Mouse (Mus musculus) spleen, adult 12 weeks (tissue): ENCODE data around the gene AY358078.
"Not testable (repeated sequence)": the region's sequence is repeated elsewhere in the genome, so short reads cannot be mapped to it uniquely, and the experiment has no call there.

Experiments
- DNase-seq: peaks from one replicate; pipeline ENCODE4 v3.0.0; 2022; ENCODE audit warnings: low spot score

The AY358078 gene

DNA sequence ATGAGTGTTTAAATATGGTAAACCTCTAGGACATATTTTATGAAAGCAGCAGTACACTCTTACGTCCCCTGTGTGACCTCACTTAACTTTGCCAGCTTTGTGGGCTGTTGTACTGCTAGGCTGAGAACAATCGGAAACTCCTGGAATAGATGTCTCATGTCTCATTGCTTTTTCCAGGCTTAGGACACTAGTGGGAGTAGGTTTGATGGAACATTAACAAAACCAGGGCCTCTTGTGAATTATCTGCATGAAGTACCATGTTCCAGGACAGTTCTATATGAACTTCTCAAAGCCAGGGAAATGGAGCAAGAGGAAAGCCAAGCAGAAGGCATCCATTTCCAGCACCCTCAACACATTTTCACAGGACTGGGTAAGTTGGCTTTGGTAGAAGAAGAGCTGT, at the start of gene AY358078:
Gene AY358078, plus strand, starts transcription at position 301 of the 400 bp plus-strand sequence.
- DNase-seq = no peak

DNA sequence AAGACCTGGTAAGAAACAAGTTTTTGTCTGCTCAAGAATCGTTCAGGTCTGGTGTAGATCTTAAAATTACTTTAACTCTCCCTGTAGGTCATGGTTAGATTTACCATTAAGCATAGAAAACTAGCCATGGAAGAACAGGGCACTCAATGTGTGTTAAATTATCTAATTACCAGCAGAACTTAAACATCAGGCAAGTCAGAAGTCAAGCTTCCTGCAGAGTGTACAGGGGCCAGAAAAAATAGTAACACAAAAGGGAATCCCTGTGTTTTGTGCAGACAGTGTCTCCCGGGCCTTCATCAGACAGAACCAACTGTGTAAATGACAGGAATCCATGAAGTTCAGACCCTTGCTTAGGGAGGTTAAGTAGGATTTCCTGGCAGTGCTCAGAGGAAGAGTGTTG, 43.9 kb upstream of the AY358078 start:
- no peak for DNase-seq

DNA sequence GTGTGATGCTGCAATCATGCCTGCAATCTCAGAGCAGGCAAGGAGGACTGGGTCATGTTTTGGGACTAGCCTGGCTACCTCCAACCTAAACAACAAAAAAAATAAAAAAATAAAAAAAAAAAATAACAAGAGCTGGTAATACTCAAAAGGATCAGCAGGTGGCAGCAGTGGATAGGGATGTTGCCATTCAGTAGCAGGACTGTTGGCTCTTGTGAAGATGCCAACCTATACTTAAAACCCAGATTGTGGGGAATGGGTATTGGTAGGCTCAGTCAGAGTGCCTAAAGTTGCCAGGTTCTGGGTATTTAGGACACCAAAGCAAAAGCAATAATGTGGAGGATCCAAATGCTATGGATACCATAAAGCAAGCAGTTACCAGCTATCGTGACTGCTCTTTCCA, 28.5 kb upstream of the AY358078 start:
- not testable (repeated sequence) for DNase-seq

DNA sequence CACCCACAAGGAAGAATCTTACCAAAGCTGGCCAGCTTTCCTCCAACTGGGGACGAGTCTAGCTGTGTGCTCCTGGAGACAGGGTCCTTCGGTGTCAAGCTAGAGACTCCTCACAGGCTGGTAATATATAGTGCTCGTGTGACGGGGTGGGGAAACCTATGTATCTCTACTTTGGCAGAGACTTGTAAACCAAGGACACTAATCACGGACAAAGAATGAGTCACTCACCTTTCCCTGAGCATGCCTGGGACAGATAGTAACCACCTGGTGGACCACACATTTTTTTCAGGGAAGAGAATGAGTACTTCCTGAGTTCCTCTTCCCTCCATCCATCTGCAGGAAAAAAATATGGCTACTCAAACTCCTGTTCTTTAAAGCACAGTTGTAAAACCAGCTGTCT, 26.4 kb upstream of the AY358078 start, which contains the start of gene Ang4:
Gene Ang4, minus strand, starts transcription at position 101 of the 400 bp plus-strand sequence.
- DNase-seq = no peak

DNA sequence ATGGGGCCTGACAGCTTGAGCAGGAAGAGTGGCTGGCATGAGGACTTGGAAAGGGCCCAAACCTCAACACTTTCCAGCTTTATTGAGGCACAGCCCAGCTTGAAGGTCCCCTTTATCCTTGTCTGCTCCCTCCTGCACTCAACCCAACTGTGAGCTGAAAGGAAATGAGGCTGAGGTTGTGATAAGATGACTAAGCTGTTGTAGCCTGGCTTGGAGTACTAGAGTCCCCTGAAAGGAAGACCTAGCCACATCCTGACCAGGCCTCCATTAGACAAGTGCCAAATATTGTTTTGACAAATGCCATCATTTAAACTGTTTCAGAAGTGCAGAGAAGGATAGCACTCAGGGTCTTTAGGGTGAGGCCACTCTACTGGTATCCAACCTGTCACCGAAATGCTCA, 22.1 kb upstream of the AY358078 start:
- no peak for DNase-seq

DNA sequence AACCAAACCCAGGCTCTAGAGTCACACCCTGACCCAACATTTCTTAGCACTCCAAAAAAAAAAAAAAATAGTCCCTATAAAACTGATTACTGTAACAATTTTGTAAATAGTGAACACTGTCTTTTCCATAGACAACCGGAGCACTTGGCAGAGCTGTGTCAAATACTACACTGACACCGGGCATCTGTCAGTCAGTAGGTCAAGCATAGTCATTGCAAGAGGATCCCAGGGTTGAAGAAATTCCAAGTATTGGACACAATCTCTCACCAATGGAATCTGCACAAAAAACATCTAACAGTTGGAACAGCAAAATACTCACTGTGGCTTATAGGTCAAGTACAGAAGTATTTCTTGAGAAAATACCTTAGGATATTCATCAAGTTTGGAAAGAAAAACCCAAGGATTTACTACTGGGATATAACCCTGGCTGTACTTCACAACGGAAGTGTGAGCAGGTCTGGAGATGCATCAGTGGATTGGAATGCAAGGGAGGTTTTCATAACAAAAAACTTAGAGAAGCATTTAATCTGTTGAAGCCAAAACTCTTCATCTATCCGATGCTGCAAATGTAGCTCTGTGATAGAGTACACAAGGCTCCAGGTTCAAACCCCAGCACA, 20.9 kb upstream of the AY358078 start:
- DNase-seq = no peak

DNA sequence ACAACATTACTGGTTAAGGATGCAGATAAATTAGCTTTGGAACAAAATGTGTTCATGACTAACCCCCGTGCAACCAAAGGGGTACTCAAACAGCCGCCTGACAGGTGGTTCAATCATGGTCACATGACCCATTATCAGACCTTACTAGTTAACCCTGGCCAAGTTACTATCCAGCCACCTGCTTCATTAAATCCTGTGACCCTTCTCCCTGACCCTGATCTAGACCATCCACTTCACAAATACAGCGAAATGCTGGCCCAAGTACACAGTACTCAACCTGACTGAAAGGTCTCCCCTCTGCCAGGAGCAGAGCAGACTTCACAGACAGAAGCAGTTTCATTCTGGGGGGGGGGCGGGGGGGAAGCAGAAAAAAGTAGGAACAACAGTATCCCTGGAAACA, 13.5 kb upstream of the AY358078 start:
- DNase-seq = no peak

DNA sequence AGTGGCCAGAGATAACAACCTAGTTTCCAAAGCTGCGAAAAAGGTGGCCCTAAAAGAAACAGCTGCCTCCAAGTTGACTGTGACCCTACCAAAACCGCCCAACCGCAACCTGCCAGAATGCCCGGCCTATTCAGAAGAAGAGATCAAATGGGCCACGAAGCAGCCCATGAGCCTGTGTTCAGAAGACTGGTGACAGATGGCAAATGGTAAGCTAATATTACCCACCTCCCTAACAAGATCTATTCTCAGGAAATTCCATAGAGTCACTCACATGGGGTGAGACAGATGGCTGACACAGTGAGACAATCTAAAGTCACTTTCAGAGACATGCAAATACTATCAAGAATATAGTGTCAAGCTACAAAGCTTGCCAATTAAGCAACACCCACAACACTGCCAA, 12.8 kb upstream of the AY358078 start:
- DNase-seq = no peak

DNA sequence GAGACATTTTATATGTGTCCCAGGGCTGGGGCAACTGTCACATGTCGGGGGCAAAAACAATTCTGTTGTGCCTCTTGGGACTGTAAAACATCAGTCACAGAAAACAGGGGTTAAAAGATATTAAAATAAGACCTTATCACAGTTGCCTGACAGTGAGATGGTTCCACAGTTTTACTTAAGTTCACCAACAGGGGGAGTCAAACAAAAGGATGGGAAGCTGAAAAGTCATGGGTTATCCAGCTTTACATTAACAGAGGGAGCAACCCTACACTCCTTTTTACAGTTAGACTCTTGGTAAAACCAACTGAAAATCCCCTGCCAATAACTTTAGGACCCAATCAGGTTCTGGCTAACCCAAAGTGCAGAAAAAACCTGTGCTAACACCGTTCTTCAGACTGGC, 10.7 kb upstream of the AY358078 start:
- DNase-seq = no peak

DNA sequence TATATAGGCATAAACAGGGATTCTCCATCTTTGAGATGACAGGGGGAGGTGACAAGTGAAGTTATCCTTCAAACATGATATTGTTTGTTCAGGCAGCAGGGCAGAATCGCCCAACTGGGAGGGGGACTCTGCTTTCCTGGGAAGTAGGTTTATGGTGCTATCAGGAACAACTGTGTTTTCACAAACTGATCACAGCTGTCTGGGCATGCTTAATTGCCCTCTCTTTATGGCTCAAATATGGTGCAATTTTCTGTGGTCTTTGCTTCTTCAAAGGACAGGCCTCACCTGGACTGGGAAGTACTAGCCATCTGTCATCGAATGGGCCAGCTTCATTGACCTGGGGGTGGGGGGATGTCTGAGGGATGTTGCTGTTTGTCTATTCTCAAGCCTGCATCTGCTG, 5.7 kb upstream of the AY358078 start:
- no peak for DNase-seq

DNA sequence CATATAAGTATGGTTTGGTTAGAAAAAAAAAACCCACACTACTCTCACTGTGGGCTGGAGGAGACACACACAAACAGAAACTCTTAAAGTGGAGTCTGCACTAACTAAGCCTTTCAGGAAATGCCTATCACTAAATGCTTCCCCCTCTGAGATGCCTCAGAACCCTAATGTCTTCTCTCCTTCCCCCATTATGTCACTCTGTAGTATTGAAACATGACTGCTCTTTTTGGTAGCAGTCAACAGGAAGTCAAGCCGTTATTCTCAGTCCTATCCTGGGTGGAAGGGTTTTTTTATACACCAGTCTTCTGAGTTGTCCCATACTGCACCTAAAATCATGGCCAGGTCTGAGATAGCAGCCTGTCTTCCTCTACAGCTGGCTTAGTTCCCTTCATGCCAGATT, 26.8 kb downstream of the AY358078 start:
- no peak for DNase-seq

DNA sequence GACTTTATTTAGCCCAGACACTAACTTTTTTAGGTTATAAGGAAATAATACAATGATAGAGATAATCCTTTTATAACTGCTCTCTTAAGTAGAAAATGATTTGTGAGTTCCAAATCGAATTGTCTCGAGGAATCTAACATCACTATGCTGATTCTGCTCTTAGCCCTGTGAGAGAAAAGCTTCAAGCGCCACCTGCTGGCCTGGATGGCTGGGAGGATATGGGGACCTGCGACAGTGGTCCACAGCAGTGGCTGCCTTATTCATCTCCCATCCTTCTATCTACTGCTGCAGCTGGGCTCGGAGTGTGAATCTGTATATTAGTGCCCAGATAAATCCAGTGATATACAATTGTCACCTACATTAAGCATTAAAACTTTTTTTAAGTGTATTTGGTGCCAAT, 28.0 kb downstream of the AY358078 start:
- not testable (repeated sequence) for DNase-seq

DNA sequence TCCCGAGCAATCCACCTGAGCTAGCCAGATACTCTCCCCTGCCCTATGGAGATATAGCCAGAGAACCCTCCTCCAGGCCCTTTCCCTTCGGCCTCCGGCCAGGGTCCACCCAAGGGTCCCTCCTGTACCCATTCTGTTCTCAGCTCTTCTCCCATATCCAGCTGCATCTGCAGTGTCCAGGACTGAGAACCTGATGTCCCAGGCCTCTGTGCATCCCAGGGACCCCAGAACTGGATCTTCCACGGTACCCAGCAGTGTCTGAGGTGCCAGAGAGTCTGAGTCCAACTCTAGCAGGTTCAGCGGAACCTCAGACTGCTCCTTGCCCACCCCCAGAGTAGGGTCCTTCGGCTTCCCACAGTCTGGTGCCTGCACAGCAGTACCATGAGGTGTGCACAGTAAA, 29.3 kb downstream of the AY358078 start:
- no peak for DNase-seq

DNA sequence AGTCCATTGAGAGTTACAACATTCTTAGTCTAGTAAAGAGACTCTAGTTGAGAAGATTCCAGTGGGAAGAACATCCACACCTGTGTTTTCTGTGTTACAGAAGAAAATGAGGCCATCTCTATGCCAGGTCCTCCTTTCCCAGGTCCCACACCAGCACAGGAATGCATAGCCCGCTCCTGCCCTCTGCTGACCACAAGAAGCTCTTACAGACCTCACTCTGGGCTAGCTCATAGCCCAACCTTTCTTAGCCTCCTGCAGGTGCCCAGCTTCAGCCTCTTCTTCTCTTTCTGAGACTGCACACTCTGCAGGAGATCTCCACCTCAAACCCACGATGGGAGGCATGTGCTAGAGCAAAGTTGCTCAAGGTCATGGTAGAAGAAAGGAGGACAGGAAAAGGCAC, 38.6 kb downstream of the AY358078 start:
- not testable (repeated sequence) for DNase-seq

DNA sequence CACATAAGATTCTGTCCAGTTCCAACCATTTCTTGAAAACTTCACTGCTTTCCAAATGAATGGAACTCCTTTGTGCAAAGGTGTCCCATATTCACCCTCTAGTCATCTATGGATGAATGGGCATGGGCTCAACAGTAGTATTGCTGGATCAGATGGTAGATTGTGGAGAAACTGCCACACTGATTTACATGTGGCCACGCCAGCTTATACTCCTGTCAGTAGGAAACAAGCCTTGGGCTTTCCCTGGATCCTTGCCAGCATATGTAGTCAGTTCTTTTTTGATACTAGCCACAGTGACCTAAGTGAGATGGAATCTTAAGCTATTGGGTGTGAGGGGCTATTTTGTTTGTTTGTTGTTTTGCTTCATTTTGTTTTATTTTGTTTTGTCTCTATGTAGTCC, 42.4 kb downstream of the AY358078 start:
- no peak for DNase-seq

DNA sequence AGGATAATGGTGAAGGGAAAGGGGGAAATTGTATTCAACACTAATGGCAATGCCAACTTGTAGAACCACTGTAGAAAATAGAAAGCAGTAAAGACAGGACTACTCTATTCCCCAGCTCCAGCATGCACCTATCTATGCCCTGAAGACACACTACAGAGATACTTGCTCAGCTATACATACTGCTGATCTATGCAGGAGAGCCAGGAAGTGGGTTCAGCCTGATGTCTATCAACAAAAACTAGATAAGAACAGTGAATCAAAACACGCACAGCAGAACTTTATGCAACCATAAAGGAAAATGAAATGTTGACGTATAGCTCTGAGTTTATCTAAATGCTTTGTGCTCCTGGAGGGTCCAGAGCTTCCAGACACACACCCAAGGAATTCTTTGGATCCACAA, 42.9 kb downstream of the AY358078 start:
- no peak for DNase-seq

DNA sequence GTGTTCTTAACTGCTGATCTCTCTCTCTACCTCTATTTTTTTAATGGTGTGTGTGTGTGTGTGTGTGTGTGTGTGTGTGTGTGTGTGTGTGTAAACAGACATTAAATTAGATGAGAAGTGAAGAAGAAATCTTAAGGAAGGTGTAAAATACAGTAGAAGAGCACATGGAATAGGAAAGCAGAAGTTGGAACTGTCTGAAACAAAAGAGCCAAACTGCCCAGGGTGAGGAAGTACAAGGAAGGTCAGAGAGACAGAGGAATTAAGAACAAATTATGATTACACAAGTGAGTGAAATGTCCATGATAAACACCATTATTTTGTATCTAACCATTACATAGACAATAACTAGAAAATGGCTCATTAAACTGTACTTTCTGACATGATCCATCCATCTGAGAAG, 44.0 kb downstream of the AY358078 start:
- DNase-seq = no peak

DNA sequence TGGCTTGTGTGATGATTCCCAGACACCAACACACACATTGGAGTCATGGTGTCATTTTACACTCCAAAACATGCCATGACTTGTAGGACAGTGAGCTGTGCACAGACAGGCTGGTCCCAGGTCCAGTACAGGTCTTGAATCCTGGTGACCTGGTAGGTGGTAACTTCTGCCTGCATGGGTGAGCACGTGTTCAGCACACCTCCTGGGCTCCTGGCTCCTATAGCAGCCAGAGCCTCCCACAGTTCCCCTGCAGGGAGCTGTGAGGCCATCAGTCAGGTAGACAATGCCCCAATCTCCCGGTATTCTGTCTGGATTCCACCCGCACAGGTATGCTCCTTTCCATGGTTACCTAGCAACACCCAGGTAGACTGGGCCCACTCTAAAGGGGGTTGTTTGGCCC, 46.7 kb downstream of the AY358078 start:
- no peak for DNase-seq

DNA sequence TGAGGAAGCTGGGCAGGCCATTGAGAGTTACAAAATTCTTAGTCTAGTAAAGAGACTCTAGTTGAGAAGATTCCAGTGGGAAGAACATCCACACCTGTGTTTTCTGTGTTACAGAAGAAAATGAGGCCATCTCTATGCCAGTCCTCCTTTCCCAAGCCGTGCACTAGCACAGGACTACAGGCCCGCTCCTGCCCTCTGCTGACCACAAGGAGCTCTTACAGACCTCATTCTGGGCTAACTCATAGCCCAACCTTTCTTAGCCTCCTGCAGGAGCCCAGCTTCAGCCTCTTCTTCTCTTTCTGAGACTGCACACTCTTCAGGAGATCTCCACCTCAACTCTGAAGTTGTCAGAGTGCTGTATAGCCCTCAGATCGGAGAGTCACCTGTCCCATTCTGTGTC, 51.2 kb downstream of the AY358078 start:
- not testable (repeated sequence) for DNase-seq

DNA sequence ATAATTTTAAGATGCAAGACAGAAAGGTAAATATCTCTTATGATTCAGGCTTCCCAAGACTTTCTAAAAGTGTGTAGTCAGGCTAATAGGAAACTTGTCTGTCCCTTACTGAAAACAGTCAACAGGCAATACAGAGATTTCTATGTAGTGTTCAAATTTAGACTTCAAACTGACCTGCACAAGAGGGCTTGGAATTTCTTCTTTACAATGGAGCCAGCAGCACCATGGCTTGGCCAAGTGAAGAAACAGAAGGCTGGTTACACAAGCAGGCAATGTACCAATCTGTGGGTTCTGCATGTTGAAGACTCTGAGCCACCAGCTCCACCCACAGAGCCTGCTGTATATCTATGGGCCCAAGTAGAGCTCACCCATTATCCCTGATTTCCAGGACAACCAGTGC, 53.6 kb downstream of the AY358078 start, which contains the start of gene Ear6:
Gene Ear6, plus strand, starts transcription at position 301 of the 400 bp plus-strand sequence.
- DNase-seq = no peak

DNA sequence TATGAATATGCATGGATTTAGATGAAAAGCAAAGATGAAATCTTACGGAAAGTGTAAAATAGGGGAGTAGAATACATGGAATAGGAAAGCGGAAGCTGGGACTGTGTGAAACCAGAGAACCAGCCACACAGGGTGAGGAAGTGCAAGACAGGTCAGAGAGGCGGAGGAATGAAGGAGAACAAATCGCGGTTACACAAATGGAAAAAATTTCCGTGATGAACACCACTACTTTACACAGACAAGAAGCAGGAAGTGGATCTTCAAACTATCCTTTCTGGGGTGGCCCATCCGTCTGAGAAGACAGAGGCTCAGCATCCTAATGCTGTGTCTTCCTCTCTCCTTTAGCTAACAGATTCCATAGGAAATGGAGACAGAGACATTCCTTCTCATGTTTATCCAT, 55.4 kb downstream of the AY358078 start:
- DNase-seq = not testable (repeated sequence)

DNA sequence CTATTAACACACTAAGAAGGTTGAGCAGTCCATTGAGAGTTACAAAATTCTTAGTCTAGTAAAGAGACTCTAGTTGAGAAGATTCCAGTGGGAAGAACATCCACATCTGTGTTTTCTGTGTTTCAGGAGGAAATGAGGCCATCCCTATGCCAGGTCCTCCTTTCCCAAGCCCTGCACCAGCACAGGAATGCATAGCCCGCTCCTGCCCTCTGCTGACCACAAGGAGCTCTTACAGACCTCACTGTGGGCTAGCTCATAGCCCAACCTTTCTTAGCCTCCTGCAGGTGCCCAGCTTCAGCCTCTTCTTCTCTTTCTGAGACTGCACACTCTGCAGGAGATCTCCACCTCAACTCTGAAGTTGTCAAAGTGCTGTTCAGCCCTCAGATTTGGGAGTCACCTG, 63.8 kb downstream of the AY358078 start:
- not testable (repeated sequence) for DNase-seq

DNA sequence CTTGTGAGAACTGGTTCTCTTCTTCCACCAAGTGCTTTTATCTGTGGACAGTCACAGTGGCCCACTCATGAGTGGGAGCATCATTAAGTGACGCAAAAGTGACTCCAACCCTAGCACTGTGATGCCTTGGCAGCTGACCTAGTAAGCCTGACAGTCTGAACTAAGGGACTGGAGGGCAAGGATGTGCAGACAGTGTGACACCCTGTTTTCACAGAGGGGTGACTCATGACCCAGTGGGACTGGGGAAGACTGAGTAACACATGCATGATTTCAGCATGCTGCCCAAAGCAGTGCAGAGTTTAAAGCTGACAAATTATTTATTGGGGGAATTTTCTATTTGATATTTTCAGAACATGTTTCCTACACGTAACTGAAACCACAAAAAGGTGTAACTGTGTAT, 70.9 kb downstream of the AY358078 start:
- no peak for DNase-seq

DNA sequence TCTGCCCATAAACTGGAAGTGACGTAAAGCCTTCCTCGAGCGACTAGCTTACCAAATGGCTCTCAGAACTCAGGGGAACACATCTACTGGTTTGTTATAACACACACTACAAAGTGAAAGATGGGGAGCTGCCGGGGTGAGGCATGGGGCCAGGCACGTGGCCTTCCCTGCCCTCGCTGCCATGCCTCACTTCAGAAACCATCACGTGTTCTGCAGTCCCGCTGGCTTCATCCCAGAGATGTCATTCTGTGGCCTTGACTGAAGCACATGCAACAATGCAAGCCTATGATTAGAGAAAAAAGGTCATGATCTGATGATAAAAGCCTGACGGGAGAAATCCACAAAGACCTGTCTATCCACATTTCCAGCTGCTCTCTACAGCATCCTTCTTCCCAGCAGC, 71.9 kb downstream of the AY358078 start:
- DNase-seq = no peak
